Mouse (Mus musculus) embryonic facial prominence, embryonic 12.5 days (tissue): ENCODE data around the gene Hfm1. TPM values are rescaled to one million over a fixed set of nuclear protein-coding genes. Genes with fewer than 3 reads are reported as not detected.

Experiments
- ATAC-seq: fragments of 200-750 bp; cut with Nextera tagmentation; 2 replicates; pipeline ENCODE4 v1.8.0; 2017; ENCODE audit not compliant: insufficient number of reproducible peaks, insufficient read depth, low FRiP score, low TSS enrichment
- H3K27ac ChIP-seq: fragments of 300-500 bp; sonication (generic); 2 replicates; pipeline ENCODE4 v1.5.1; 2016; ENCODE audit warnings: mild to moderate bottlenecking
- H3K27me3 ChIP-seq: fragments of 300-500 bp; sonication (generic); 2 replicates; pipeline ENCODE4 v1.6.1; 2016; ENCODE audit warnings: mild to moderate bottlenecking, moderate library complexity
- H3K36me3 ChIP-seq: fragments of 300-500 bp; sonication (generic); 2 replicates; pipeline ENCODE4 v1.6.1; 2016; ENCODE audit warnings: mild to moderate bottlenecking
- H3K4me1 ChIP-seq: fragments of 300-500 bp; sonication (generic); 2 replicates; pipeline ENCODE4 v1.6.1; 2016
- H3K4me2 ChIP-seq: fragments of 300-500 bp; sonication (generic); replicated peaks from 2 replicates; pipeline ENCODE4 v1.6.1; 2016; ENCODE audit warnings: mild to moderate bottlenecking, moderate library complexity
- H3K4me3 ChIP-seq: fragments of 300-500 bp; sonication (generic); 2 replicates; pipeline ENCODE4 v1.5.1; 2016; ENCODE audit warnings: mild to moderate bottlenecking
- H3K9ac ChIP-seq: fragments of 300-500 bp; sonication (generic); 2 replicates; pipeline ENCODE4 v1.6.1; 2016; ENCODE audit warnings: mild to moderate bottlenecking, moderate library complexity
- H3K9me3 ChIP-seq: fragments of 300-500 bp; sonication (generic); 2 replicates; pipeline ENCODE4 v1.6.1; 2016; ENCODE audit warnings: mild to moderate bottlenecking, moderate library complexity
- WGBS: fragments of 180-500 bp; shearing (Covaris S2); methylation state at CpG from one replicate; pipeline ENCODE4 v1.1.7; 2016; 5-methylcytosine and 5-hydroxymethylcytosine counted together
- microRNA-seq: library from miRNA; unstranded; fragments of <30 nt; microRNA quantifications from one replicate; pipeline ENCODE4, GENCODE M21; 2017
- polyA plus RNA-seq: library from polyadenylated mRNA; unstranded; fragments of >200 nt; fragmentation: Nextera tagmentation; extraction: Ambion mirVana; gene quantifications from 2 replicates; pipeline ENCODE4 v1.2.1, GENCODE M21; 2016

Gene Hfm1
- polyA plus RNA-seq, 1 experiment from 2014 or later = 3.3 TPM

- WGBS = 18% methylated on average over 9 of the region's 9 CpGs
- Histone ChIP-seq H3K9ac (no peak overlapping the region), H3K27ac (no peak overlapping the region), H3K4me3 (no peak overlapping the region), H3K36me3 (no peaks in the 10 kb centered on the region), H3K9me3 (no peaks in the 10 kb centered on the region), H3K4me1 (peaks cover 11% of the 10 kb centered on the region), H3K27me3 (0 out of 2 replicates have a peak, but pooled peaks cover 5% of the 10 kb centered on the region), H3K4me2 (peak overlapping the region; percentile 55; the same call in 1 of the 2 replicates)
- no peak for ATAC-seq
These were observed 124.8 kb downstream of the Hfm1 start for GRCm38 (mm10) chr5:106801215-106801863.

- Histone ChIP-seq H3K4me1 (peaks cover 11% of the 10 kb centered on the region), H3K4me2 (no peak overlapping the region), H3K9me3 (no peaks in the 10 kb centered on the region), H3K27me3 (0 out of 2 replicates have a peak, but pooled peaks cover 5% of the 10 kb centered on the region), H3K9ac (no peak overlapping the region), H3K27ac (no peak overlapping the region), H3K4me3 (no peak overlapping the region), H3K36me3 (no peaks in the 10 kb centered on the region)
- WGBS = 79% methylated on average over 5 of the region's 5 CpGs
- ATAC-seq = no peak
These were observed 128.2 kb downstream of the Hfm1 start for GRCm38 (mm10) chr5:106797896-106798295.

GRCm38 (mm10) chr5:106791241-106791572, 134.9 kb downstream of the Hfm1 start:
- Histone ChIP-seq H3K9ac (no peak overlapping the region), H3K27me3 (no peaks in the 10 kb centered on the region), H3K4me2 (no peak overlapping the region), H3K9me3 (no peaks in the 10 kb centered on the region), H3K4me1 (no peaks in the 10 kb centered on the region), H3K4me3 (no peak overlapping the region), H3K36me3 (no peaks in the 10 kb centered on the region), H3K27ac (no peak overlapping the region)
- WGBS = 12% methylated on average over 6 of the region's 6 CpGs
- 0 out of 2 replicates have a peak, but pooled peaks have one; percentile 18 for ATAC-seq

- 38% methylated on average over 5 of the region's 5 CpGs for WGBS
- H3K9ac ChIP-seq = no peak overlapping the region
- no peak overlapping the region for H3K4me2 ChIP-seq
These were observed 135.5 kb downstream of the Hfm1 start for GRCm38 (mm10) chr5:106790496-106791240.

More at GRCm38 (mm10) chr5:106790496-106791240, 135.5 kb downstream of the Hfm1 start:
- Histone ChIP-seq H3K36me3 (no peaks in the 10 kb centered on the region), H3K4me3 (no peak overlapping the region), H3K9me3 (no peaks in the 10 kb centered on the region), H3K27ac (no peak overlapping the region), H3K27me3 (no peaks in the 10 kb centered on the region), H3K4me1 (no peaks in the 10 kb centered on the region)
- no peak for ATAC-seq

Small RNA genes lying within 50 kb of the gene (microRNA-seq; reads per million reads assigned to microRNA genes)
- not detected for gene Gm27527

Other genes starting within 250 kb of the Hfm1 start
- 86.2 and 88.9 TPM in 2 replicates for gene Zfp644, start 229.0 kb downstream of the Hfm1 start, polyA plus RNA-seq
- 57.9 and 60.8 TPM in 2 replicates for gene Cdc7, start 38.0 kb upstream of the Hfm1 start, polyA plus RNA-seq